Mouse (Mus musculus) midbrain, postnatal 0 days (tissue): ENCODE measurements around the gene Dnajc21. TPM values are rescaled to one million over a fixed set of nuclear protein-coding genes. Genes with fewer than 3 reads are reported as not detected.

Experiments
- ATAC-seq: fragments of 200-750 bp; cut with Nextera tagmentation; 2 replicates; pipeline ENCODE4 v1.8.0; 2017; ENCODE audit warnings: moderate number of reproducible peaks, mild to moderate bottlenecking, moderate TSS enrichment, moderate library complexity; ENCODE audit not compliant: low FRiP score
- DNase-seq: peaks from one replicate; pipeline ENCODE4 v3.0.0-alpha.2; 2015; ENCODE audit warnings: low spot score
- H3K27ac ChIP-seq: fragments of 300-500 bp; sonication (generic); 2 replicates; pipeline ENCODE4 v1.5.1; 2014; ENCODE audit warnings: low read depth, mild to moderate bottlenecking, low read length, mixed read lengths
- H3K27me3 ChIP-seq: fragments of 300-500 bp; sonication (generic); 2 replicates; pipeline ENCODE4 v1.6.1; 2014; ENCODE audit warnings: low read length, control low read depth, mixed read lengths; ENCODE audit not compliant: insufficient read depth
- H3K36me3 ChIP-seq: fragments of 300-500 bp; sonication (generic); 2 replicates; pipeline ENCODE4 v1.6.1; 2014; ENCODE audit warnings: low read length, control low read depth, mixed read lengths; ENCODE audit not compliant: insufficient read depth
- H3K4me1 ChIP-seq: fragments of 300-500 bp; sonication (generic); 2 replicates; pipeline ENCODE4 v1.6.1; 2014; ENCODE audit warnings: mild to moderate bottlenecking, control low read depth, antibody characterized with exemption, low read length, mixed read lengths; ENCODE audit not compliant: insufficient read depth
- H3K4me2 ChIP-seq: fragments of 300-500 bp; sonication (generic); 2 replicates; pipeline ENCODE4 v1.6.1; 2014; ENCODE audit warnings: low read depth, mild to moderate bottlenecking, low read length, mixed read lengths; ENCODE audit not compliant: poor library complexity, severe bottlenecking
- H3K4me3 ChIP-seq: fragments of 300-500 bp; sonication (generic); 2 replicates; pipeline ENCODE4 v1.5.1; 2014; ENCODE audit warnings: low read depth, mild to moderate bottlenecking, low read length, moderate library complexity
- H3K9ac ChIP-seq: fragments of 300-500 bp; sonication (generic); replicated peaks from 2 replicates; pipeline ENCODE4 v1.6.1; 2014; ENCODE audit warnings: mild to moderate bottlenecking, low read length, moderate library complexity, mixed read lengths; ENCODE audit not compliant: poor library complexity, severe bottlenecking
- H3K9me3 ChIP-seq: fragments of 300-500 bp; sonication (generic); 2 replicates; pipeline ENCODE4 v1.6.1; 2016; ENCODE audit warnings: low read length, control low read depth
- CTCF ChIP-seq: IDR thresholded peaks from 2 replicates; pipeline ENCODE4 v1.5.1; 2016; ENCODE audit warnings: antibody characterized with exemption, mild to moderate bottlenecking
- WGBS: fragments of 180-500 bp; shearing (Covaris S2); extraction: QIAGEN DNeasy Blood & Tissue Kit; methylation state at CpG from one replicate; pipeline ENCODE4 v1.1.7; 2014; 5-methylcytosine and 5-hydroxymethylcytosine counted together
- polyA plus RNA-seq: library from polyadenylated mRNA; unstranded; fragments of >200 nt; fragmentation: Nextera tagmentation; extraction: Ambion mirVana; gene quantifications from 2 replicates; pipeline ENCODE4 v1.2.1, GENCODE M21; 2015
- total RNA-seq: library from RNA; depleted of rRNA; stranded (reverse); fragments of >200 nt; gene quantifications from 2 replicates; pipeline ENCODE4 v1.2.3, GENCODE M21; 2014; rRNA removed

Dnajc21 gene
- total and polyA plus RNA-seq, 2 experiments from 2014 or later = 3.9 to 15.5 TPM

DNA sequence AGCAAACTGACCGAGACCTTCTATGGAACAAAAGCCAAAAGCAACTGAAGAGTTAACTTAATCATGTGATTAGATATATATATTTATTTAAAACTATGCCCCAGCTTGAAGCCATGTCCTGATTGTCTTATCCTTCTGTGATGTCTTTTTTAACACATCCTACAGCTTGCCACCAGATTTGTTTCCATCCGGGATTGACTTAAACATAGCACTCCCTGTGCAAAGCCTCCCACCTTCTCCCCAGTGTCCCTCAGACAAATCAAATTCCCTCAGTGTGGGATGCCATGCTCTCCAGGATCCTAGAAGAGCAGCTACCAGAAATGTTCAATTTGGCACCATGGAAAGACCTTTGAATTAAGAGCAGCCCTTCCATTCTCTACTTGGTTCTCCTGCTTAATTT is 59.4 kb downstream of the Dnajc21 start:
- Histone ChIP-seq H3K4me1 (no peaks in the 10 kb centered on the region), H3K36me3 (no peaks in the 10 kb centered on the region), H3K4me3 (no peak overlapping the region), H3K9me3 (no peaks in the 10 kb centered on the region), H3K9ac (no peak overlapping the region), H3K27me3 (no peaks in the 10 kb centered on the region), H3K27ac (no peak overlapping the region), H3K4me2 (no peak overlapping the region)
- 74% methylated on average over 2 of the region's 2 CpGs for WGBS
- TF ChIP-seq CTCF = no peak
- DNase-seq = no peak
- no peak for ATAC-seq

DNA sequence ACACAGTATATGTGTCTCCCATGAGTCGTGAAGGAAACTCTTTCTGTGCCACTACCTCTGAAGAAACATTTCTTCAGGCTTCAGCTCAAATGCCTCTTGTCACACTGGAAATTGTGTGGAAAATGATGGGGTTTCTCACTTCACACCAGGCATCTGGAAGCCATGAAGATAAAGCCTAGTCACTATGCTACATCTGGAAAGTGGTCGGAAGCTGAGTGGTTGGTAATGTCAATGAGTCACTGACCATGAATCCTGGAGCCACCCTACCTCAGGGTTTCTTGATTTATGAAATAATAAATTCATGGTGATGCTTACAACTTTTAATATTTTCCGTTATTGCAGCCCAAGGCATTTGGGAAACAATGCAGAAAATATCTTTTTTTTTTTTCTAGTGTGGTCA is 60.5 kb downstream of the Dnajc21 start:
- Histone ChIP-seq H3K4me3 (no peak overlapping the region), H3K27me3 (no peaks in the 10 kb centered on the region), H3K9me3 (no peaks in the 10 kb centered on the region), H3K36me3 (no peaks in the 10 kb centered on the region), H3K27ac (no peak overlapping the region), H3K4me1 (no peaks in the 10 kb centered on the region), H3K4me2 (no peak overlapping the region), H3K9ac (no peak overlapping the region)
- no peak for TF ChIP-seq CTCF
- DNase-seq (no peak), ATAC-seq (no peak)
- WGBS = 90% methylated on average over 3 of the region's 3 CpGs

DNA sequence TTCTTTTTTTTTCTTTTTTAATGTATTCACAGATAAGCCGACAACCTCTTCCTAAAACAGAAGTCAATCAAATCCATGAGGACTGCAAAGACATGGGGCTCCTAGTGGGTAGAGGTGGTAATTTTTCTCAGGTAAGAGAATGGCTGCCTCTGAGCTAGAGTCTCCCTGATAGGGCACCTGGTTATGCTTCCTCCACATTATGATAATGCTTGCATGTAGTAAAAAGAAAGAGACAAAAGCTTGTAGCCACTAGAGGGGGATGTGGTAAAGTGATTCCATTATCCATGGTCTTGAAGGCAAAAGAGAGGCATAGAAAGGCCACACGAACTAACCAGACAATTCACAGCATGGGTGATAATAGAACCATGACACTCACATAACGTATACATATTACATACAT is 69.9 kb downstream of the Dnajc21 start:
- no peak overlapping the region for H3K4me2 ChIP-seq
- no peak overlapping the region for H3K9ac ChIP-seq
- H3K27ac ChIP-seq = no peak overlapping the region
- H3K4me3 ChIP-seq = no peak overlapping the region
- H3K36me3 ChIP-seq = no peaks in the 10 kb centered on the region
- peaks cover 4% of the 10 kb centered on the region; the same call in 1 of the 2 replicates for H3K9me3 ChIP-seq
- ATAC-seq (no peak), DNase-seq (peak; percentile 52)
- H3K27me3 ChIP-seq = no peaks in the 10 kb centered on the region
- no peaks in the 10 kb centered on the region for H3K4me1 ChIP-seq
- TF ChIP-seq CTCF = peak; percentile 51
- WGBS = 46% methylated on average over 3 of the region's 3 CpGs

DNA sequence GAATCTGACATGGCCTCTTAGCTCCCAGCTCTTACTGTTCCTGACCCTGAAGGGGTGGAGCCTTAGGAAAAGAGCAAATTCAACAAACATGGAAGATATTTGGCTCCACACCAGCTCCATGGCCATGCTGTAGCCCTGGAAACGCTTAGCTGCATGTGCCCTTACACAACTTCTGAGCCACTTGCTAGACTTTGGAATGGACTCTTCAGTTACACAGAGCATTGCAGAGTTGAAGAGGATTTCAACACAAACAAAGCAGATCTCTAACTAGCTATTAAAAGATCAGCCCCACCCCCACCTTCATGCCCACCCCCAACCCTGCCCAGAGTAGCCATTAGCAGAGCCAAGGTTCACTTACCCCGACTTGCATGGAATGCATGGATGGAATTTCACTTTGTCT is 70.5 kb downstream of the Dnajc21 start:
- ATAC-seq (no peak), DNase-seq (no peak)
- Histone ChIP-seq H3K9ac (no peak overlapping the region), H3K4me2 (no peak overlapping the region), H3K9me3 (peaks cover 4% of the 10 kb centered on the region; the same call in 1 of the 2 replicates), H3K27ac (no peak overlapping the region), H3K4me3 (no peak overlapping the region), H3K4me1 (no peaks in the 10 kb centered on the region), H3K27me3 (no peaks in the 10 kb centered on the region), H3K36me3 (no peaks in the 10 kb centered on the region)
- 75% methylated on average over 2 of the region's 2 CpGs for WGBS
- no peak for TF ChIP-seq CTCF

Other genes with a start within 250 kb of the Dnajc21 start
- not detected in 2 replicates for gene Gm21973, start 145.1 kb downstream of the Dnajc21 start, total RNA-seq
- not detected in 2 replicates for gene Gm21973, start 145.1 kb downstream of the Dnajc21 start, polyA plus RNA-seq
- gene Agxt2, start 112.0 kb downstream of the Dnajc21 start, total RNA-seq = not detected in 2 replicates
- gene Agxt2, start 112.0 kb downstream of the Dnajc21 start, polyA plus RNA-seq = not detected in 2 replicates
- 6.1 and 9.5 TPM in 2 replicates for gene Brix1, start 15.4 kb upstream of the Dnajc21 start, total RNA-seq
- gene Brix1, start 15.4 kb upstream of the Dnajc21 start, polyA plus RNA-seq = 44.2 and 52.7 TPM in 2 replicates
- gene Rad1, start 15.5 kb upstream of the Dnajc21 start, total RNA-seq = 15.5 and 18.4 TPM in 2 replicates
- 18.1 TPM in 2 replicates for gene Rad1, start 15.5 kb upstream of the Dnajc21 start, polyA plus RNA-seq
- not detected in 2 replicates for gene Ttc23l, start 88.2 kb upstream of the Dnajc21 start, total RNA-seq
- not detected in 2 replicates for gene Ttc23l, start 88.2 kb upstream of the Dnajc21 start, polyA plus RNA-seq
- 9.0 TPM in 2 replicates for gene Rai14, start 244.1 kb upstream of the Dnajc21 start, total RNA-seq
- 2.7 and 4.3 TPM in 2 replicates for gene Rai14, start 244.1 kb upstream of the Dnajc21 start, polyA plus RNA-seq